Mouse (Mus musculus) olfactory bulb, adult 2 months (tissue): ENCODE results near the gene Gm17542. TPM values are rescaled to one million over a fixed set of nuclear protein-coding genes. Genes with fewer than 3 reads are reported as not detected.
"Not testable (repeated sequence)": the region's sequence is repeated elsewhere in the genome, so short reads cannot be mapped to it uniquely, and the experiment has no call there.

Source experiments
- H3K27ac ChIP-seq: fragments of 200-500 bp; 2 replicates; pipeline ENCODE4 v1.5.1; 2012; ENCODE audit warnings: low read depth, low read length; ENCODE audit not compliant: insufficient read depth
- H3K4me1 ChIP-seq: fragments of 200-500 bp; 2 replicates; pipeline ENCODE4 v1.6.1; 2012; ENCODE audit warnings: low read length; ENCODE audit not compliant: control insufficient read depth, insufficient read depth
- H3K4me3 ChIP-seq: fragments of 200-500 bp; 2 replicates; pipeline ENCODE4 v1.5.1; 2012; ENCODE audit warnings: mild to moderate bottlenecking, low read depth, low read length, moderate library complexity; ENCODE audit not compliant: insufficient read depth
- CTCF ChIP-seq: fragments of 200-500 bp; IDR thresholded peaks from 2 replicates; pipeline ENCODE4 v1.5.1; 2012; ENCODE audit warnings: low read depth, mild to moderate bottlenecking, low read length, moderate library complexity; ENCODE audit not compliant: insufficient read depth
- POLR2A ChIP-seq: fragments of 200-500 bp; IDR thresholded peaks from 2 replicates; pipeline ENCODE4 v1.6.1; 2012; ENCODE audit warnings: mild to moderate bottlenecking, low read depth, low read length, moderate library complexity; ENCODE audit not compliant: insufficient read depth
- WGBS: fragments of 180-500 bp; shearing (Covaris S2); methylation state at CpG from one replicate; pipeline ENCODE4 v1.1.7; 2018; 5-methylcytosine and 5-hydroxymethylcytosine counted together
- polyA plus RNA-seq: library from polyadenylated mRNA; stranded (reverse); fragments of >200 nt; gene quantifications from 2 replicates; pipeline ENCODE4 v1.2.4, GENCODE M21; 2012; ENCODE audit warnings: low replicate concordance; ENCODE audit not compliant: missing spikeins, insufficient read depth, insufficient read length

The Gm17542 gene
- polyA plus RNA-seq: not detected in 2 replicates

DNA sequence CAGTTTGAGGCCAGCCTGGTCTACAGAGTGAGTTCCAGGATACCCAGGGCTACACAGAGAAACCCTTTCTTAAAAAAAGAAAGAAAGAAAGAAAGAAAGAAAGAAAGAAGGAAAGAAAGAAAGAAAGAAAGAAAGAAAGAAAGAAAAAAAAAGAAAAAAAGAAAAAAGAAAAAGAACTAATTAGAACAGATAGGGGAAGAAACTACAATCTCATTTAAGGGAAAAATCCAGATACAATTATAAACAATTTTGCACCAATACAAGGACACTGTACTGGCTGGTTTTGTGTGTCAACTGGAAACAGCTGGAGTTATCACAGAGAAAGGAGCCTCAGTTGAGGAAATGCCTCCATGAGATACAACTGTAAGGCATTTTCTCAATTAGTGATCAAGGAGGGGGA is at the start of gene Gm17542:
Gene Gm17542, minus strand, starts transcription at position 101 of the 400 bp plus-strand sequence.
- not testable (repeated sequence) for H3K27ac ChIP-seq, H3K4me3 ChIP-seq, H3K4me1 ChIP-seq

- H3K4me3 ChIP-seq: no peak overlapping the region
- TF ChIP-seq POLR2A: no peak
- no peak for TF ChIP-seq CTCF
These were observed 21.8 kb upstream of the Gm17542 start for GRCm38 (mm10) chr10:58739779-58740178.

GRCm38 (mm10) chr10:58738152-58738551 is 20.1 kb upstream of the Gm17542 start:
- H3K27ac ChIP-seq: no peak overlapping the region
- H3K4me1 ChIP-seq: no peaks in the 10 kb centered on the region
- TF ChIP-seq CTCF (no peak), POLR2A (no peak)
- H3K4me3 ChIP-seq: no peak overlapping the region
- WGBS: 93% methylated on average over 7 of the region's 7 CpGs

More at GRCm38 (mm10) chr10:58739779-58740178, 21.8 kb upstream of the Gm17542 start:
- no peaks in the 10 kb centered on the region for H3K4me1 ChIP-seq
- H3K27ac ChIP-seq: no peak overlapping the region

- H3K4me3 ChIP-seq: peak overlapping the region; percentile 13; the same call in 1 of the 2 replicates
- H3K4me1 ChIP-seq: peaks cover 4% of the 10 kb centered on the region; the same call in 1 of the 2 replicates
- TF ChIP-seq CTCF (no peak), POLR2A (no peak)
- H3K27ac ChIP-seq: no peak overlapping the region
- WGBS: 69% methylated on average over 3 of the region's 3 CpGs
These were observed 3.2 kb downstream of the Gm17542 start for GRCm38 (mm10) chr10:58714789-58715148.

GRCm38 (mm10) chr10:58713855-58714788 is 3.9 kb downstream of the Gm17542 start:
- H3K27ac ChIP-seq: no peak overlapping the region
- TF ChIP-seq CTCF: no peak
- H3K4me1 ChIP-seq: peaks cover 4% of the 10 kb centered on the region; the same call in 1 of the 2 replicates
- 18% methylated on average over 24 of the region's 24 CpGs for WGBS
- peak overlapping the region; percentile 13; the same call in 1 of the 2 replicates for H3K4me3 ChIP-seq

DNA sequence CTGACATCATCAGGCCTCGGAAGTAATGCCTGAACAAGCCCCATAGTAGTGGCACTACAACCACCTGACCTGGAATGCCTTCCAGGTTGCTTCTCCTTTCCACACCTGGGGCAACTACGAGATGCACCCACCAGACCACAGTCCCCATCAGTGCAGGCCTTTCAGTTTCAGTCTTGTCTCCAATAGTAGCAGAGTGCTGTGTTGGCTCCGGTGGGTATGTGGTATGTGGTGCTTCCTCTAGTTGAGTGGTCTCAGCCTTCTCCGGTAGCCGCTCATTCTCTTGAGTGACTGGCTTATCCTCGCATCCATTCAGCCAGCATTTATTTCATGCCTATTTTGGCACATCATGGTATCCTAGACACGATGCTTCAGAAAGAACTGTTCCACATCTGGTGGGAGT is 4.8 kb downstream of the Gm17542 start:
- peaks cover 4% of the 10 kb centered on the region; the same call in 1 of the 2 replicates for H3K4me1 ChIP-seq
- no peak overlapping the region for H3K4me3 ChIP-seq
- TF ChIP-seq CTCF: no peak
- TF ChIP-seq POLR2A: no peak
- no peak overlapping the region for H3K27ac ChIP-seq
- 89% methylated on average over 7 of the region's 7 CpGs for WGBS

DNA sequence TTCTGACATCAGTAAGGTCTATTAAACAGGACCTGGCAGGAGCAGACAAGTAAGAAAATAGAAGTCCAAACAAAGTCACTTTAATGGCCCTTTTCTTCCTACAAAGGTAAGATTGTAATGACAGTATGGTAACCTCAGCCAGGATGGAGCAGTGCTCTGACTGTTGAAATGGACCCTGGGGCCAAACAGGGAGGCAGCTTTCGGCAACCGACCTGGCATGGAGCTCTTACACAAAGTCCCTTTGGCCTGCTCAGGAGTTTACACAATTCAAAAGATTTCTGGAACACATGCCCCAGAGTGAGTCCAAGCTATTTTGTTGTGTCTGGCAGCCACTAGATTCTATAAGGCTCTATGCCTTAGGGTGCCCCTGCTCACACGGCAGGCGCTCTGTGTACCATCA is 9.0 kb downstream of the Gm17542 start:
- 76% methylated on average over 4 of the region's 4 CpGs for WGBS
- no peak overlapping the region for H3K4me3 ChIP-seq
- H3K4me1 ChIP-seq: peaks cover 3% of the 10 kb centered on the region; the same call in 1 of the 2 replicates
- TF ChIP-seq POLR2A: no peak
- no peak overlapping the region for H3K27ac ChIP-seq

- H3K4me1 ChIP-seq: no peaks in the 10 kb centered on the region
- H3K27ac ChIP-seq: no peak overlapping the region
- TF ChIP-seq CTCF (no peak), POLR2A (no peak)
- no peak overlapping the region for H3K4me3 ChIP-seq
- WGBS: 56% methylated on average over 6 of the region's 6 CpGs
These were observed 17.4 kb downstream of the Gm17542 start for GRCm38 (mm10) chr10:58700578-58700977.

DNA sequence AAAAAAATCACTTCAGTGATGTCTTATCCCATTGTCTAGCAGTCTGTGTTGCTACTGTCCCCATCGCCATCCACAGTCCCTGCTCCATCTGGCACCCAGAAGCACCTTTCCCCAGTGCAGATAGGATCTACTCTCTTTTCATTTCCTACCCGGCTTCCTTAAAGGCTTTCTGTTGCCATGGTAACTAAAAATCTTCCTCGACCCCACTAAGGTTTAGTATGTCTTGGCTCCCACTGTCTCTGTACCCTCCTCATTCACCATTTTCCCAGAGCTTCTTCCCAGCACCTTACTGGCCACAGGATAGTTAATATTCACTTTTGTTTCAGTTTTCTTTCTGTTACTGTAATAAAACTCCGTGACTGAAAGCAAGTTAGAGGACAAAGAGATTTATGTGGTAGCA is 17.9 kb downstream of the Gm17542 start:
- H3K27ac ChIP-seq: no peak overlapping the region
- H3K4me3 ChIP-seq: no peak overlapping the region
- no peak for TF ChIP-seq CTCF
- TF ChIP-seq POLR2A: no peak
- no peaks in the 10 kb centered on the region for H3K4me1 ChIP-seq
- WGBS: 24% methylated on average over 4 of the region's 4 CpGs
